Mouse (Mus musculus): ENCODE results near the gene Tysnd1.

Tysnd1 gene

GRCm38 (mm10) chr10:61693563-61693962 is 1.8 kb upstream of the Tysnd1 start:
- DNase-seq = no peak

GRCm38 (mm10) chr10:61695703-61696559 is 617 bp downstream of the Tysnd1 start:
- DNase-seq = no peak

GRCm38 (mm10) chr10:61696560-61696823 is 1.2 kb downstream of the Tysnd1 start:
- peak; percentile 41 for DNase-seq

- DNase-seq = peak; percentile 36
Measured at GRCm38 (mm10) chr10:61697028-61697427, 1.7 kb downstream of the Tysnd1 start.

GRCm38 (mm10) chr10:61704663-61705062 is 9.3 kb downstream of the Tysnd1 start:
- DNase-seq = no peak

GRCm38 (mm10) chr10:61706412-61707375 is 11.4 kb downstream of the Tysnd1 start:
- DNase-seq = no peak

- no peak for DNase-seq
Measured at GRCm38 (mm10) chr10:61713601-61714000, 18.3 kb downstream of the Tysnd1 start.

- DNase-seq = no peak
Measured at GRCm38 (mm10) chr10:61714146-61714545, 18.8 kb downstream of the Tysnd1 start.

- peak; percentile 49 for DNase-seq
Measured at GRCm38 (mm10) chr10:61714771-61715461, 19.6 kb downstream of the Tysnd1 start, which contains the start of gene Aifm2. Gene Aifm2 (plus strand): TSS chr10:61715263.

GRCm38 (mm10) chr10:61715462-61715837 is 20.1 kb downstream of the Tysnd1 start:
- DNase-seq = no peak

GRCm38 (mm10) chr10:61715996-61716864 is 20.9 kb downstream of the Tysnd1 start:
- DNase-seq = no peak

GRCm38 (mm10) chr10:61717406-61718296 is 22.3 kb downstream of the Tysnd1 start:
- DNase-seq = no peak

GRCm38 (mm10) chr10:61720331-61720730 is 25.0 kb downstream of the Tysnd1 start:
- no peak for DNase-seq

- DNase-seq = no peak
Measured at GRCm38 (mm10) chr10:61722215-61722614, 26.9 kb downstream of the Tysnd1 start.

GRCm38 (mm10) chr10:61723271-61723670 is 28.0 kb downstream of the Tysnd1 start:
- no peak for DNase-seq

GRCm38 (mm10) chr10:61729181-61729580 is 33.9 kb downstream of the Tysnd1 start:
- no peak for DNase-seq

- no peak for DNase-seq
Measured at GRCm38 (mm10) chr10:61730171-61730570, 34.9 kb downstream of the Tysnd1 start.

GRCm38 (mm10) chr10:61734377-61734776 is 39.1 kb downstream of the Tysnd1 start:
- no peak for DNase-seq

GRCm38 (mm10) chr10:61736671-61737078 is 41.4 kb downstream of the Tysnd1 start:
- DNase-seq = no peak

- no peak for DNase-seq
Measured at GRCm38 (mm10) chr10:61737537-61737936, 42.2 kb downstream of the Tysnd1 start.

GRCm38 (mm10) chr10:61738126-61738525 is 42.8 kb downstream of the Tysnd1 start:
- DNase-seq = no peak
